Mouse (Mus musculus) ZHBTc4 (cell line): ENCODE results near the gene Tcp11l1.

Source experiments
- DNase-seq: peaks from one replicate; pipeline ENCODE4 v3.0.0-alpha.2; 2011; ENCODE audit warnings: low read depth, low spot score

Tcp11l1 gene

GRCm38 (mm10) chr2:104711585-104712485 is at the start of gene Tcp11l1:
Gene Tcp11l1, minus strand, starts transcription at chr2:104712169.
- DNase-seq, result peak; percentile 58

GRCm38 (mm10) chr2:104750611-104751010 is 38.6 kb upstream of the Tcp11l1 start:
- DNase-seq, result peak; percentile 70

GRCm38 (mm10) chr2:104748652-104749183 is 36.7 kb upstream of the Tcp11l1 start:
- DNase-seq, result no peak

GRCm38 (mm10) chr2:104746251-104746650 is 34.3 kb upstream of the Tcp11l1 start:
- DNase-seq, result peak; percentile 92

- DNase-seq, result peak; percentile 51
These were observed 32.0 kb upstream of the Tcp11l1 start for GRCm38 (mm10) chr2:104743971-104744370.

GRCm38 (mm10) chr2:104743160-104743559 is 31.2 kb upstream of the Tcp11l1 start:
- no peak for DNase-seq

- DNase-seq, result peak; percentile 98
These were observed 30.7 kb upstream of the Tcp11l1 start, which contains the start of gene Depdc7 for GRCm38 (mm10) chr2:104742741-104743064. Gene Depdc7, minus strand, starts transcription at chr2:104742878.

- DNase-seq, result no peak
These were observed 30.1 kb upstream of the Tcp11l1 start for GRCm38 (mm10) chr2:104741896-104742740.

GRCm38 (mm10) chr2:104741015-104741758 is 29.2 kb upstream of the Tcp11l1 start:
- no peak for DNase-seq

GRCm38 (mm10) chr2:104740248-104740949 is 28.4 kb upstream of the Tcp11l1 start:
- no peak for DNase-seq

GRCm38 (mm10) chr2:104739691-104740090 is 27.7 kb upstream of the Tcp11l1 start:
- DNase-seq, result no peak

- DNase-seq, result no peak
These were observed 24.3 kb upstream of the Tcp11l1 start for GRCm38 (mm10) chr2:104736241-104736640.

GRCm38 (mm10) chr2:104732562-104733256 is 20.7 kb upstream of the Tcp11l1 start:
- no peak for DNase-seq

- DNase-seq, result peak; percentile 57
These were observed 20.1 kb upstream of the Tcp11l1 start for GRCm38 (mm10) chr2:104732033-104732444.

GRCm38 (mm10) chr2:104727369-104727768 is 15.4 kb upstream of the Tcp11l1 start:
- DNase-seq, result no peak

GRCm38 (mm10) chr2:104722021-104722420 is 10.1 kb upstream of the Tcp11l1 start:
- no peak for DNase-seq

- no peak for DNase-seq
These were observed 5.9 kb upstream of the Tcp11l1 start for GRCm38 (mm10) chr2:104717827-104718226.

- DNase-seq, result no peak
These were observed 5.3 kb upstream of the Tcp11l1 start for GRCm38 (mm10) chr2:104717231-104717735.

- no peak for DNase-seq
These were observed 4.3 kb upstream of the Tcp11l1 start, which contains the start of gene Pin1rt1 for GRCm38 (mm10) chr2:104716279-104716678. Gene Pin1rt1, minus strand, starts transcription at chr2:104716379.

- no peak for DNase-seq
These were observed 2.3 kb upstream of the Tcp11l1 start for GRCm38 (mm10) chr2:104714254-104714691.
